Mouse (Mus musculus) embryonic facial prominence, embryonic 12.5 days (tissue): ENCODE data around the gene Selenof. TPM values are rescaled to one million over a fixed set of nuclear protein-coding genes. Genes with fewer than 3 reads are reported as not detected.

Experiments
- polyA plus RNA-seq: library from polyadenylated mRNA; unstranded; fragments of >200 nt; fragmentation: Nextera tagmentation; extraction: Ambion mirVana; gene quantifications from 2 replicates; pipeline ENCODE4 v1.2.1, GENCODE M21; 2016

Selenof gene
- polyA plus RNA-seq, 1 experiment from 2014 or later, result 511 TPM

Other genes with a start within 250 kb of the Selenof start
- gene Hs2st1, start 123 bp upstream of the Selenof start, polyA plus RNA-seq, result 25.2 and 27.0 TPM in 2 replicates
- gene Sh3glb1, start 150.0 kb downstream of the Selenof start, polyA plus RNA-seq, result 93.7 and 99.2 TPM in 2 replicates
- 0.31 and 0.42 TPM in 2 replicates for gene Clca3a1, start 190.7 kb downstream of the Selenof start, polyA plus RNA-seq
- gene Clca3a2, start 249.2 kb downstream of the Selenof start, polyA plus RNA-seq, result not detected in 2 replicates